Mouse (Mus musculus): ENCODE measurements around the gene Olfr1018. TPM values are rescaled to one million over a fixed set of nuclear protein-coding genes. Genes with fewer than 3 reads are reported as not detected.

The Olfr1018 gene
- polyA plus RNA-seq (2012; ENCODE audit: low replicate concordance), result not detected in 2 replicates

DNA sequence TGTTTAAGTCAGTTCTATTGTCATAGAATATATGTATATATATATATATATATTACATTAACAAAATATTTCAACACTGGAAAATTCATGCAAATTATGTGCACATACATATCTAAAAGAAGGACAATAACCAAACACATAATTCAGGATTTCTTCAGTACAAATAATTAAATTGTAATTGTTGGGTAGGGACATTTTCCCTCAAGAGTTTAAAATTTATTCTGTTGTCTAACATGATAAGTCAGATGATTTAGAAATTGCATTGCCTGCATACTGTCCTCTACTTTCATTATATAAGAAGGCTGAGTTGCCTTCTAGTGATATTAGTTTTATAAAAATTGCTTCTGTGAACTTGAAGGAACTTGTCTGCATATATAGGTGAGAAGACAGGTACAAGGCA lies at the start of gene Olfr1018:
Olfr1018 (plus strand) TSS at position 301 of the 400 bp plus-strand sequence.

DNA sequence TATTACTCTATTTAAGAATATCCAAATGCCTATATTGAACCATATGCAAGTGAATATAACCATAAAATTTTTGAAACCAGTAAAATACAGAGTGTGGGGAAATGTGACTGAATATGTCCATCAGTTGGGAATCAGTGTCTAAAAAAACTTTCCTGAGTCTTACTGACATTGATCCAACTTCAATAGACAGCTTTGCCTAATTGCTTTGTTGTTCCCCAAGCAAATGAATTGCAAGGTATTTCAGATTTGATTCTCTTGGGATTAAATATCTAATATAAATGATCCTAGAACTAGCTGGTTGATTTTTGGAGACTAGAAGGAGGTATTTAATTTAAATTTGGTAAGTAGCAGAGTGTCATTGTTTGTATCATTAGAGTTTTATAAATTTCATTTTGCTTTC lies 45.9 kb upstream of the Olfr1018 start, which contains the start of gene Olfr1014:
Olfr1014 (plus strand) TSS at position 301 of the 400 bp plus-strand sequence.

DNA sequence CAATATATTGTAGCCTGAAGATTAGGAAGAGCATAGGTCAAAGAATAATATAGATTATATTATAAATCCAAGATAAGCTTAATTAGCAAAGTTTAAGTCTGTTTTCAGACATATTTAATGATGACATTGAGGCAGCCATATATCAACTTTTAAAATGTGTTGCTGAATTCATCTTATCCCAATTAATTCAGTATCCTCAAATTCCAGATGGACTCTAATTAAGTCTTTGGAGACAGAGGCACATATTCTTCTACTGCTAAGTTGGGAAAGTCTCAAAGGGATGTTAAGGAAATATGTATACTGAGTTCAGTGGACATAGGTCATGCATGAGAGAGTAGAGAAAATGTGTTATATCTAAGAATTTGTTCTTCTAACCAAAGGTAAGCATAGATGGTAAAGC lies 36.6 kb upstream of the Olfr1018 start, which contains the start of gene Olfr1015:
Olfr1015 (plus strand) TSS at position 301 of the 400 bp plus-strand sequence.

DNA sequence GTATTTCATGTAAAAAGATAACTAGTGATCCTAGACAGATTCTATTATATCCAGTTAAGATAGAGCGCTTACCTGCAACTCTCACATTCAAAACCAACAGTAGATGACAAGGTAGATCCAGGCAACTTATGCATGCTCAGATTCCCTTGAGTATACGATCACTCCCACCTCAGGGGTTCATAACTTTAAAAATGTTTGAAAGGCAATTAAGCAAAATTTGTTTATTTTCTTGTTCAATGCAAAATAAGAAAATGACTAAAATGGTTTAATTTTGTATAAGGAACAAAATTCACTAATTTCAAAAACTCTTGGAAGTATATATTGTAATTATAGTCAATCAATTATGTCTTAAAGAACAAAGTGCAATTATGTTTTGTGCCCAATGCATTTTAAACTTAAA lies 15.8 kb upstream of the Olfr1018 start, which contains the start of gene Olfr1016:
Olfr1016 (minus strand) TSS at position 101 of the 400 bp plus-strand sequence.

DNA sequence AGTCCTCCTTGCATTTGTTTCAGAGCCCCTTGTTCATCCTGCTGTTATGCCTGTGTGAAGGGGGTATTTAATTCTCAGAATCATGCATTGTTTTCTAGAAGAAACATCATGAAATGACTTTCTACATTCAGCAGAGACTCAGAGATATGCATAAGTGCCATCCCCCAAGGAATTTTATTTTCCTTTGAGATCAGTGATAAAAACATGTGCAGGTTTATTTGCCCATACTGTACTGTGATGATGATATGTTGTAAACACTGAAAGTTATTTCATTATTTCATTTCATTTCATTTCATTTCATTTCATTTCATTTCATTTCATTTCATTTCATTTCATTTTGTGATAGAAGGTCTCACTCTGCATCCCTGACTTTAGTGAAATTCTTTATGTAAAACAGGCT lies 27.1 kb downstream of the Olfr1018 start, which contains the start of gene Olfr1019:
Olfr1019 (minus strand) TSS at position 101 of the 400 bp plus-strand sequence.

DNA sequence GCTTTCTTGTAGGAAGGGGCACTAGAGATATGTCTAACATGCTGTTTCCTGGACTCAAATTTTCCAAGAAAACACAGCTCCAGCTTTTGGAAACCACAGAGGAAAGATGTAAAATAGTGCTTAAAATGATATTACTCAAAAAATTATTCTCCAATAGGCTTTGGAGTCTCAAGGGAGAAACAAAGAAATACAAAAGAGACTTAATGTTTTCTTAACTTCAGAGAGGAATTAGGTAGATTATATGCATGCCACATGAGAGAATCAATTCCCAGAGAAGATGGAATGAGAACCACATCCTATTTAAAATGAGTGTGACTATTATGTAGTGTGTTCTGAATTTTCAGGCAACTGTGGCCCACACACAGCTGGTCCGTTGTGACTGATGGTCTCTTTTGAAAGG lies 28.5 kb downstream of the Olfr1018 start, which contains the start of gene Olfr1020:
Olfr1020 (plus strand) TSS at position 301 of the 400 bp plus-strand sequence.

DNA sequence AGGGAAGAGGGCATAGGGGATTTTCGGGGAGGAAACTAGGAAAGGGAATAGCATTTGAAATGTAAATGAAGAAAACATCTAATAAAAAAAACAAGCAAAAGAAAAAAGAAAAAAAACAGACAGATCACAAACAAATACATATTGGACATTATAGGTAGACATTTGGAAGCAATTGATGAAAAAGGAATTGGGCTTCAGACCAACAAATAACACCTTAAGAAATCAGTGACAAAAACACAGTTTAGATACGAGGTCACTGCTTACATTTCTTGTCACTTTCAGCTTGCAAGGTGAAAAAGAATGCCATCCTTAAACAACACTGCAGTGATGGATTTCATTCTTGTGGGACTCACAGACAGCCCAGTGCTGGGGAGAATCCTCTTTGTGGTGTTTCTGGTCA lies 50.0 kb downstream of the Olfr1018 start, which contains the start of gene Olfr1022:
Olfr1022 (plus strand) TSS at position 301 of the 400 bp plus-strand sequence.

Other genes starting within 250 kb of the Olfr1018 start
- not detected in 2 replicates for gene Olfr996, start 239.3 kb upstream of the Olfr1018 start, polyA plus RNA-seq (2012; ENCODE audit: low replicate concordance)
- not detected in 2 replicates for gene Olfr998, start 229.5 kb upstream of the Olfr1018 start, polyA plus RNA-seq (2012; ENCODE audit: low replicate concordance)
- gene Olfr1000, start 206.6 kb upstream of the Olfr1018 start, polyA plus RNA-seq (2012; ENCODE audit: low replicate concordance), result not detected in 2 replicates
- not detected in 2 replicates for gene Olfr1002, start 167.8 kb upstream of the Olfr1018 start, polyA plus RNA-seq (2012; ENCODE audit: low replicate concordance)
- gene Olfr154, start 154.0 kb upstream of the Olfr1018 start, polyA plus RNA-seq (2012; ENCODE audit: low replicate concordance), result not detected in 2 replicates
- not detected in 2 replicates for gene Olfr1006, start 139.7 kb upstream of the Olfr1018 start, polyA plus RNA-seq (2012; ENCODE audit: low replicate concordance)
- not detected in 2 replicates for gene Olfr1008, start 129.0 kb upstream of the Olfr1018 start, polyA plus RNA-seq (2012; ENCODE audit: low replicate concordance)
- not detected in 2 replicates for gene Olfr1009, start 103.1 kb upstream of the Olfr1018 start, polyA plus RNA-seq (2012; ENCODE audit: low replicate concordance)
- gene Olfr1012, start 55.7 kb upstream of the Olfr1018 start, polyA plus RNA-seq (2012; ENCODE audit: low replicate concordance), result not detected in 2 replicates
- not detected in 2 replicates for gene Olfr1013, start 51.4 kb upstream of the Olfr1018 start, polyA plus RNA-seq (2012; ENCODE audit: low replicate concordance)
- gene Olfr1014, start 45.8 kb upstream of the Olfr1018 start, polyA plus RNA-seq (2012; ENCODE audit: low replicate concordance), result not detected in 2 replicates
- gene Olfr1015, start 36.5 kb upstream of the Olfr1018 start, polyA plus RNA-seq (2012; ENCODE audit: low replicate concordance), result not detected in 2 replicates
- gene Olfr1016, start 15.9 kb upstream of the Olfr1018 start, polyA plus RNA-seq (2012; ENCODE audit: low replicate concordance), result not detected in 2 replicates
- not detected in 2 replicates for gene Olfr1019, start 27.0 kb downstream of the Olfr1018 start, polyA plus RNA-seq (2012; ENCODE audit: low replicate concordance)
- gene Olfr1020, start 28.6 kb downstream of the Olfr1018 start, polyA plus RNA-seq (2012; ENCODE audit: low replicate concordance), result not detected in 2 replicates
- not detected in 2 replicates for gene Olfr1022, start 50.1 kb downstream of the Olfr1018 start, polyA plus RNA-seq (2012; ENCODE audit: low replicate concordance)
- not detected in 2 replicates for gene Olfr1023, start 67.2 kb downstream of the Olfr1018 start, polyA plus RNA-seq (2012; ENCODE audit: low replicate concordance)
- not detected in 2 replicates for gene Olfr1024, start 86.6 kb downstream of the Olfr1018 start, polyA plus RNA-seq (2012; ENCODE audit: low replicate concordance)
- gene Olfr1025-ps1, start 96.7 kb downstream of the Olfr1018 start, polyA plus RNA-seq (2012; ENCODE audit: low replicate concordance), result not detected in 2 replicates
- not detected in 2 replicates for gene Olfr1026, start 103.1 kb downstream of the Olfr1018 start, polyA plus RNA-seq (2012; ENCODE audit: low replicate concordance)
- not detected in 2 replicates for gene Olfr1028, start 132.0 kb downstream of the Olfr1018 start, polyA plus RNA-seq (2012; ENCODE audit: low replicate concordance)
- gene Olfr1029, start 155.4 kb downstream of the Olfr1018 start, polyA plus RNA-seq (2012; ENCODE audit: low replicate concordance), result not detected in 2 replicates
- gene Olfr1030, start 160.8 kb downstream of the Olfr1018 start, polyA plus RNA-seq (2012; ENCODE audit: low replicate concordance), result not detected in 2 replicates
- not detected in 2 replicates for gene Olfr1031, start 171.8 kb downstream of the Olfr1018 start, polyA plus RNA-seq (2012; ENCODE audit: low replicate concordance)
- gene Olfr1032, start 187.1 kb downstream of the Olfr1018 start, polyA plus RNA-seq (2012; ENCODE audit: low replicate concordance), result not detected in 2 replicates
- gene Olfr1033, start 202.2 kb downstream of the Olfr1018 start, polyA plus RNA-seq (2012; ENCODE audit: low replicate concordance), result not detected in 2 replicates
- gene Olfr1034, start 227.4 kb downstream of the Olfr1018 start, polyA plus RNA-seq (2012; ENCODE audit: low replicate concordance), result not detected in 2 replicates

All from hematopoietic multipotent progenitor cell, adult 10-12 weeks (in vitro differentiated cells).